Mouse (Mus musculus): ENCODE measurements around the gene March10. TPM values are rescaled to one million over a fixed set of nuclear protein-coding genes. Genes with fewer than 3 reads are reported as not detected.

Gene March10
- polyA plus RNA-seq, 1 experiment from 2014 or later, result 0.42 TPM

- H3K27ac ChIP-seq, result peak overlapping the region; percentile 89
- no peaks in the 10 kb centered on the region for H3K36me3 ChIP-seq
- peaks cover 39% of the 10 kb centered on the region for H3K4me1 ChIP-seq (replicated peaks)
- peak overlapping the region; percentile 59 for H3K4me3 ChIP-seq
- peak overlapping the region; percentile 73 for H3K4me2 ChIP-seq
- H3K9ac ChIP-seq, result peak overlapping the region; percentile 88
- H3K27me3 ChIP-seq, result 0 out of 2 replicates have a peak, but pooled peaks cover 3% of the 10 kb centered on the region
- H3K9me3 ChIP-seq, result no peaks in the 10 kb centered on the region
- peak; percentile 80 for ATAC-seq (ENCODE audit: low FRiP score)
- WGBS, result under 1% methylated on average over 40 of the region's 40 CpGs
These were observed 93.5 kb downstream of the March10 start for GRCm38 (mm10) chr11:105362946-105363597.

GRCm38 (mm10) chr11:105362041-105362765 is 94.3 kb downstream of the March10 start:
- ATAC-seq (ENCODE audit: low FRiP score), result no peak
- 79% methylated on average over 4 of the region's 4 CpGs for WGBS
- Histone ChIP-seq H3K27me3 (0 out of 2 replicates have a peak, but pooled peaks cover 3% of the 10 kb centered on the region), H3K4me3 (no peak overlapping the region), H3K27ac (no peak overlapping the region), H3K9ac (no peak overlapping the region), H3K9me3 (no peaks in the 10 kb centered on the region), H3K4me2 (no peak overlapping the region), H3K36me3 (no peaks in the 10 kb centered on the region), H3K4me1 (replicated peaks) (peaks cover 39% of the 10 kb centered on the region)

DNA sequence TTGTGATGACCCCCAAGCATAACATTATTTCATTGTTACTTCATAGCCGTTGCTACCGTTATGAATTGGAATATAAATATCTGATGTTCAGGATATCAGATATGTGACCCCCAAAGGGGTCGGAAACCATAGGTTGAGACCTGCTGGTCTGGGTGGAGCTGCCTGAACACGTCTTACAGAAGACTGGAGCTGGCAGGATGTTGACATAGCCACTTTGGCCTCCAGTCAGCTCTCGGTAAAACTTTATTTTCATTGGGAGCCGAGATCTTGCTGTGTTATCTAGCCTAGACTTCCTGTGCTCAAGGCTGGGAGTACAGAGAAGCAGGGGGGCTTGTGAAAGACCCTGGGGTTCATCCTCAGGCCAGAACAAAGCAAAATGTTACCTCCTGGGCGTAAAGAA is 100.2 kb downstream of the March10 start:
- no peak for ATAC-seq (ENCODE audit: low FRiP score)
- 0 out of 2 replicates have a peak, but pooled peaks cover 3% of the 10 kb centered on the region for H3K27me3 ChIP-seq
- no peak overlapping the region for H3K4me2 ChIP-seq
- H3K4me3 ChIP-seq, result no peak overlapping the region
- H3K9me3 ChIP-seq, result no peaks in the 10 kb centered on the region
- H3K36me3 ChIP-seq, result no peaks in the 10 kb centered on the region
- H3K27ac ChIP-seq, result no peak overlapping the region
- peaks cover 14% of the 10 kb centered on the region for H3K4me1 ChIP-seq (replicated peaks)
- H3K9ac ChIP-seq, result no peak overlapping the region
- WGBS, result 80% methylated on average over 7 of the region's 7 CpGs

DNA sequence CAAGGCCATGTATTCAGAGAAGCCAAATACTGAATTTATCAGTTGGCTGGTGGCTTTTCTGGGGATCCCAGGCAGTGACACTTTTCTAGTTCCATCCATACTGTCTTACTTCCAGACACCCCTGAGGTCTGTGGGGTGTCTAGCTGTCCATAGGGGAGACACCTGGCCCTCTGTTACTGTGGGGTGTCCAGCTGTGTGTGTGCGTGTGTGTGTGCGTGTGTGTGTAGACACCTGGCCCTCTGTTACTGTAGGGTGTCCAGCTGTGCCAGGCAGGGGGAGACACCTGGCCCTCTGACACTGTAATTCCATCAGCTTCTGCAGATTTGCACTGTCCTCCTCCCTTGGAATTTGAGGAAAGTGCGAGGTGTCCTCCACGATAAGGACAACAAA is 102.6 kb downstream of the March10 start:
- no peak overlapping the region for H3K4me3 ChIP-seq
- 90% methylated on average over 4 of the region's 4 CpGs for WGBS
- no peaks in the 10 kb centered on the region for H3K9me3 ChIP-seq
- no peak for ATAC-seq (ENCODE audit: low FRiP score)
- no peak overlapping the region for H3K27ac ChIP-seq
- H3K9ac ChIP-seq, result no peak overlapping the region
- no peaks in the 10 kb centered on the region for H3K27me3 ChIP-seq
- peaks cover 14% of the 10 kb centered on the region for H3K4me1 ChIP-seq (replicated peaks)
- H3K4me2 ChIP-seq, result no peak overlapping the region
- H3K36me3 ChIP-seq, result no peaks in the 10 kb centered on the region

DNA sequence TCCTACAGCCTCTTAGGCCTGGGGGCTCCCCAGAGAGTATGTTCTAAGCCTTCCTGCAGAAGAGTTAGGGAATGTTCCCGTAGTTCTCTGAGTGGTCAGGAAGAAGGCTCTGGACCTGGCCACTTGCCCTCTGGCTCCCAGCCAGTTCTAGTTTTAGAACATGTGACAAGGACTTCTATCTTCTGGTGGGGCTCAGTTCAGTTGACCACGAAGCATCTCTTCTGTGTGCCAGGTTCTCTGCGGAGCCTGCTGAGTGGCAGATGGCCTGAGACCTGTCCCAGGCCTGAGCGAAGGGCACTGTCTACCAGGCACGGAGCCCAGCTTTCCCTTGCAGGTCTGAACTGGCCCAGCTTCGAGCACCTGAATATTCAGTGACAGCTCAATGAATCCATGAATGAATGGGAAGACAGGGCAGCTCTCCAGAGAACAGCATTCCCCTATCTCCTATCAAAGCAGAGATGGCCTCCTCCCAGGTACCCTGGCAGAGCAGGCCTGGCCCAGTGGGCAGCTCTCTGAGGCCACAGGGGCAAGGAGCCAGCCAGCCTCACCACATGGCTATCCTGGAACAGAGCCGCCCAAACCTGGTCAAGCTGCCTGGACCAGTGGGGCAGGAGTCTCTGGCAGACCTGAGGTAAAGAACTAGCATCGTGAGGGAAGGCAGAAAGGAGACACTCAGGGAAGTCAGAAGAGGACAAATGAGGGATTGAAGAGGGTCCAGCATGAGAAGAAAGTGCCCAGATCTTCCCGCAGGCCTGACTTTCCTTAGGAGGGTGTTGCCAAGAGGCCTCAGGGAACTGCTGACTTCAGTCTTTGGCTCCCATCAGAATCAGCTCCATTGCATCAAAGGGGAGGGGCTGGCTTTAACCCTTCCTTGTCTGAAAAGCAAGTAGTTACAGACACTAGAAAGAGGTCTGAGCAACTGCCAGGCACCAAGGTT is 103.3 kb downstream of the March10 start:
- Histone ChIP-seq H3K4me1 (replicated peaks) (peaks cover 14% of the 10 kb centered on the region), H3K4me3 (no peak overlapping the region), H3K9ac (0 out of 2 replicates have a peak overlapping the region, but pooled peaks have one; percentile 19), H3K9me3 (no peaks in the 10 kb centered on the region), H3K27me3 (no peaks in the 10 kb centered on the region), H3K36me3 (no peaks in the 10 kb centered on the region), H3K4me2 (no peak overlapping the region), H3K27ac (peak overlapping the region; percentile 3; the same call in 1 of the 2 replicates)
- no peak for ATAC-seq (ENCODE audit: low FRiP score)
- WGBS, result 59% methylated on average over 9 of the region's 9 CpGs

DNA sequence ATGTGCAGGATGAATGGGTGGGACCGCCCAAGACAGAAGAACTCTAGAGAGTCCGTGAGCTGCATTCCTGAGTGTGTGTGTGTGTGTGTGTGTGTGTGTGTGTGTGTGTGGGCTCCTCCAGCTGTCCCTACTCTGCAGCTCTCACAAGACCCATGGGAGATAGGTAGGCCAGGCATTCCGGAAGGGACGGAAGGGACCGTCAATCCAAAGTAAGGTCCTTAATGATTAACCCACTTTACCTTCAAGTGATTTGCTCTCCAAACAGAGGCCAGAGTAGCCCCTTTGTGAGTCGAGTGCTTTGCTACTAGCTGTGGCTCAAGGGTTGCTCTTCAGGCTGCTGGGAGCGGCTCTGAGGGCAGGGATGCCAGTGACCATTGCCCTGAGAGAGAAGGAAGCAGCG is 104.4 kb downstream of the March10 start:
- H3K9ac ChIP-seq, result no peak overlapping the region
- no peaks in the 10 kb centered on the region for H3K9me3 ChIP-seq
- H3K4me2 ChIP-seq, result no peak overlapping the region
- H3K4me3 ChIP-seq, result no peak overlapping the region
- no peaks in the 10 kb centered on the region for H3K36me3 ChIP-seq
- H3K27me3 ChIP-seq, result no peaks in the 10 kb centered on the region
- H3K4me1 ChIP-seq (replicated peaks), result peaks cover 18% of the 10 kb centered on the region
- H3K27ac ChIP-seq, result no peak overlapping the region
- no peak for ATAC-seq (ENCODE audit: low FRiP score)
- 55% methylated on average over 8 of the region's 8 CpGs for WGBS

DNA sequence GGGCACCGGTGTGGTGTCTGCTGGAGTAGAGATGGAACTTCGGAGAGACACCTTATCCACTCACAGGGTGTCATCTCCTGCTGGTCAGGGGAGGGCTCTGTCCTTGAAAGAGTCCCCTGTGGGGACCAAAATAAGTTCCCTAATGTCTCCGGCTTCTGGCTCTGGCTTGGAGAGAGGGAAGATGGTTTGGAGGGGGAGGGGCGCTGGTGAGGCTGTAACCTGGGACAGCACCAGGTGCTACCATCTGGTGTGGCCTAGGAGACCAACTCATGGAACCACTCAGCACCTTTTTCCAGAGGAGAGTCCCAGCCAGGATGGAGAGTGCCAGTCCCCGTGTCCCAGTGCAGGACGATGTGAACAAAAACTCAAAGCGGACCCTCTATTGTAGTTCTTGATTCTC is 105.9 kb downstream of the March10 start:
- 88% methylated on average over 7 of the region's 7 CpGs for WGBS
- Histone ChIP-seq H3K36me3 (no peaks in the 10 kb centered on the region), H3K27ac (no peak overlapping the region), H3K9ac (no peak overlapping the region), H3K27me3 (no peaks in the 10 kb centered on the region), H3K4me2 (no peak overlapping the region), H3K9me3 (no peaks in the 10 kb centered on the region), H3K4me3 (no peak overlapping the region), H3K4me1 (replicated peaks) (peaks cover 18% of the 10 kb centered on the region)
- no peak for ATAC-seq (ENCODE audit: low FRiP score)

GRCm38 (mm10) chr11:105349780-105350324 is 106.7 kb downstream of the March10 start:
- 95% methylated on average over 19 of the region's 19 CpGs for WGBS

GRCm38 (mm10) chr11:105348495-105348982 is 108.0 kb downstream of the March10 start:
- Histone ChIP-seq H3K36me3 (no peaks in the 10 kb centered on the region), H3K27ac (no peak overlapping the region), H3K4me2 (no peak overlapping the region), H3K9ac (no peak overlapping the region), H3K27me3 (no peaks in the 10 kb centered on the region), H3K4me3 (no peak overlapping the region), H3K4me1 (replicated peaks) (peaks cover 17% of the 10 kb centered on the region), H3K9me3 (no peaks in the 10 kb centered on the region)
- 93% methylated on average over 9 of the region's 9 CpGs for WGBS
- 0 out of 2 replicates have a peak, but pooled peaks have one; percentile 25 for ATAC-seq (ENCODE audit: low FRiP score)

More at GRCm38 (mm10) chr11:105349780-105350324, 106.7 kb downstream of the March10 start:
- ATAC-seq (ENCODE audit: low FRiP score), result no peak
- H3K4me2 ChIP-seq, result no peak overlapping the region
- H3K27me3 ChIP-seq, result no peaks in the 10 kb centered on the region
- H3K9ac ChIP-seq, result no peak overlapping the region
- peaks cover 18% of the 10 kb centered on the region for H3K4me1 ChIP-seq (replicated peaks)
- H3K9me3 ChIP-seq, result no peaks in the 10 kb centered on the region
- no peak overlapping the region for H3K4me3 ChIP-seq
- no peak overlapping the region for H3K27ac ChIP-seq
- H3K36me3 ChIP-seq, result no peaks in the 10 kb centered on the region

GRCm38 (mm10) chr11:105347162-105348161 is 109.1 kb downstream of the March10 start:
- Histone ChIP-seq H3K27ac (no peak overlapping the region), H3K4me3 (no peak overlapping the region), H3K36me3 (no peaks in the 10 kb centered on the region), H3K4me1 (replicated peaks) (0 out of 2 replicates have a peak, but pooled peaks cover 10% of the 10 kb centered on the region), H3K9me3 (no peaks in the 10 kb centered on the region), H3K27me3 (no peaks in the 10 kb centered on the region), H3K9ac (0 out of 2 replicates have a peak overlapping the region, but pooled peaks have one; percentile 43), H3K4me2 (no peak overlapping the region)
- WGBS, result 60% methylated on average over 28 of the region's 28 CpGs
- peak; percentile 57 for ATAC-seq (ENCODE audit: low FRiP score)

- no peak for ATAC-seq (ENCODE audit: low FRiP score)
- WGBS, result 82% methylated on average over 2 of the region's 2 CpGs
- Histone ChIP-seq H3K9ac (no peak overlapping the region), H3K9me3 (no peaks in the 10 kb centered on the region), H3K4me3 (no peak overlapping the region), H3K27ac (no peak overlapping the region), H3K27me3 (no peaks in the 10 kb centered on the region), H3K36me3 (peaks cover 3% of the 10 kb centered on the region; the same call in 1 of the 2 replicates), H3K4me2 (no peak overlapping the region), H3K4me1 (replicated peaks) (0 out of 2 replicates have a peak, but pooled peaks cover 4% of the 10 kb centered on the region)
These were observed 111.3 kb downstream of the March10 start for GRCm38 (mm10) chr11:105345284-105345683.
